8 mouse cellular contexts compared by ENCODE assay signal in the genomic region with DNA sequence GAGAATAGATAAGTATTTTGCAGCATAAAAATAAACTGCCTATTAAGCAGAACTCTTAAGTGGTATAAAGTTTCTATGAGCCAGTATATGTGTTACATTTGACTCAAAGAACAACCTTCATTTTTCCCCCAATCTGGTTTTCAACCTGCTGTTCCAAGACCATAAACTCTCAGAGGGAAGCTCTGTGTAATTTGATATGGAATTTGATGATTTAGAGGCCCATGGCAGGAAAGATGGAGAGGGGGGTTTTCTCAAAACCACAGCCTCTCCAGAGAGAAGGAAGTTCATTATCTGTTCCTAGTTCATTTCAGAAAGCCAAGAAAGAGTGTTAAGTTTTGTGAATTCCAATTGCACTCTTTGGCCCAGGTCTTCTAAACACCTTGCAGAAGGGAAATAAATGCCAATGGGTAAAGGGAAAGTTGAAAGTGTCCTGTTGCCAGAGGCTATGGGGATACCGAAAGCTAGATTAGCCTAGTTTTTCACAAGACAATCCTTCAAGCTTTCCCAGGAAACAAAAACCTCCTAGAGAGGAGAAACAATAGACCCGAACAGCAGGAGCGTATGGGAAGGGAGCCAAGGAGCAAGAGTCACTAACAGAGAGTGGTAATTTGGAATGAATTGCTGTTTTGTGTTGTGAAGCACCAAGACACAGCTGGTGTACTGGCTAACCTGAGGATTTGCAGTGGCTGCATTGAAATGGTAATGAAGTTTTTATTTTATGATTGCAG.
DNase-seq lines count a peak whose midpoint lies in the region; ATAC-seq and TF ChIP-seq lines count a peak whose summit lies in the region.

No protein-coding gene starts in this region.

- peak; percentile 80 for ATAC-seq in forebrain, embryonic 11.5 days (replicated peaks; ENCODE audit: low FRiP score)

- no peaks in the 10 kb centered on the region for H3K79me3 ChIP-seq in C2C12 (ENCODE audit: low read depth)

- H3K4me2 ChIP-seq in forebrain, embryonic 11.5 days (ENCODE audit: low read depth, low read length, severe bottlenecking), result no peak overlapping the region; the same call in 1 of the 2 replicates

- no peaks in the 10 kb centered on the region for H3K27me3 ChIP-seq in C2C12 (ENCODE audit: control insufficient read depth, insufficient read depth, insufficient read length)
- H3K27me3 ChIP-seq in forebrain, embryonic 11.5 days (ENCODE audit: control insufficient read depth, insufficient read depth, low read length), result peaks cover 3% of the 10 kb centered on the region; the same call in 1 of the 2 replicates
- no peaks in the 10 kb centered on the region for H3K27me3 ChIP-seq in limb, embryonic 10.5 days (ENCODE audit: low read depth, poor library complexity, severe bottlenecking)

- H3K36me3 ChIP-seq in C2C12 (ENCODE audit: control insufficient read depth, insufficient read depth), result no peaks in the 10 kb centered on the region
- H3K36me3 ChIP-seq in forebrain, embryonic 11.5 days (ENCODE audit: control insufficient read depth, insufficient read depth, low read length), result no peaks in the 10 kb centered on the region
- no peaks in the 10 kb centered on the region for H3K36me3 ChIP-seq in limb, embryonic 10.5 days

- H3K9ac ChIP-seq in forebrain, embryonic 11.5 days (ENCODE audit: low read length), result no peak overlapping the region

- H3K9me3 ChIP-seq in forebrain, embryonic 11.5 days (ENCODE audit: control insufficient read depth, low read length), result no peaks in the 10 kb centered on the region
- H3K9me3 ChIP-seq in limb, embryonic 10.5 days (replicated peaks), result no peaks in the 10 kb centered on the region

- H3ac ChIP-seq in C2C12 (ENCODE audit: control insufficient read depth, insufficient read length, low read depth), result no peak overlapping the region

- peak; percentile 21 for DNase-seq in cerebellum, adult 9-10 months
- no peak for DNase-seq in cerebellum, adult 9-11 months
- no peak for DNase-seq in forebrain, embryonic 11.5 days (ENCODE audit: low spot score)
- DNase-seq in limb, embryonic 10.5 days (ENCODE audit: low spot score), result no peak
- no peak for DNase-seq in ovary, adult 18-20 months (ENCODE audit: low spot score)
- DNase-seq in liver, result no peak
- DNase-seq in ovary, postnatal 10 days (ENCODE audit: low spot score), result no peak

- 3% methylated on average over 3 of the region's 3 CpGs for WGBS in forebrain, embryonic 11.5 days
- WGBS in limb, embryonic 10.5 days, result 29% methylated on average over 3 of the region's 3 CpGs

- H3K79me2 ChIP-seq in C2C12 (ENCODE audit: control insufficient read depth, insufficient read depth), result no peaks in the 10 kb centered on the region

- H3K4me3 ChIP-seq in C2C12 (ENCODE audit: insufficient read depth, poor library complexity, severe bottlenecking), result no peak overlapping the region
- H3K4me3 ChIP-seq in forebrain, embryonic 11.5 days (ENCODE audit: low read depth, low read length), result no peak overlapping the region
- H3K4me3 ChIP-seq in limb, embryonic 10.5 days, result no peak overlapping the region

- H3K27ac ChIP-seq in forebrain, embryonic 11.5 days (ENCODE audit: low read depth, low read length), result no peak overlapping the region
- peak overlapping the region; percentile 61; the same call in 1 of the 2 replicates for H3K27ac ChIP-seq in limb, embryonic 10.5 days

- TF ChIP-seq CTCF in C2C12 (IDR thresholded peaks at IDR 0.05; ENCODE audit: control insufficient read depth, insufficient read depth, insufficient read length), result no peak

- H3K4me1 ChIP-seq in forebrain, embryonic 11.5 days (replicated peaks; ENCODE audit: control insufficient read depth, insufficient read depth, low read length), result no peaks in the 10 kb centered on the region; the same call in 1 of the 2 replicates
- peaks cover 42% of the 10 kb centered on the region for H3K4me1 ChIP-seq in limb, embryonic 10.5 days

TF ChIP-seq in C2C12, 6 proteins besides CTCF, POLR2A, EP300 and RAD21:
- TF ChIP-seq CEBPB (IDR thresholded peaks at IDR 0.05; ENCODE audit: low read depth), result no peak
- TF ChIP-seq MYOG (IDR thresholded peaks at IDR 0.05; ENCODE audit: control insufficient read depth, extremely low read depth, insufficient read length), result no peak
- TF ChIP-seq MYOD1 (IDR thresholded peaks at IDR 0.05; ENCODE audit: control insufficient read depth, insufficient read length, low read depth), result peak; percentile 9
TF ChIP-seq in C2C12: peak in this region for 1.
